Mouse (Mus musculus) kidney, embryonic 16.5 days (tissue): Measurements from ENCODE around the gene Boc. TPM values are rescaled to one million over a fixed set of nuclear protein-coding genes. Genes with fewer than 3 reads are reported as not detected.
"Not testable (repeated sequence)": the region's sequence is repeated elsewhere in the genome, so short reads cannot be mapped to it uniquely, and the experiment has no call there.

Experiments
- ATAC-seq: fragments of 200-750 bp; cut with Nextera tagmentation; 2 replicates; pipeline ENCODE4 v1.8.0; 2017; ENCODE audit warnings: moderate TSS enrichment; ENCODE audit not compliant: low FRiP score, low TSS enrichment
- H3K27ac ChIP-seq: fragments of 300-500 bp; sonication (generic); 2 replicates; pipeline ENCODE4 v1.5.1; 2014; ENCODE audit warnings: low read length
- H3K27me3 ChIP-seq: fragments of 300-500 bp; sonication (generic); 2 replicates; pipeline ENCODE4 v1.6.1; 2014; ENCODE audit warnings: low read length, control low read depth, mixed read lengths; ENCODE audit not compliant: insufficient read depth
- H3K36me3 ChIP-seq: fragments of 300-500 bp; sonication (generic); 2 replicates; pipeline ENCODE4 v1.6.1; 2014; ENCODE audit warnings: low read length, control low read depth, mixed read lengths; ENCODE audit not compliant: insufficient read depth
- H3K4me1 ChIP-seq: fragments of 300-500 bp; sonication (generic); 2 replicates; pipeline ENCODE4 v1.6.1; 2014; ENCODE audit warnings: low read length, control low read depth, mixed read lengths; ENCODE audit not compliant: insufficient read depth
- H3K4me2 ChIP-seq: fragments of 300-500 bp; sonication (generic); replicated peaks from 2 replicates; pipeline ENCODE4 v1.6.1; 2014; ENCODE audit warnings: low read depth, low read length
- H3K4me3 ChIP-seq: fragments of 300-500 bp; sonication (generic); 2 replicates; pipeline ENCODE4 v1.5.1; 2014; ENCODE audit warnings: mild to moderate bottlenecking, low read length
- H3K9ac ChIP-seq: fragments of 300-500 bp; sonication (generic); replicated peaks from 2 replicates; pipeline ENCODE4 v1.6.1; 2014; ENCODE audit warnings: low read length
- H3K9me3 ChIP-seq: fragments of 300-500 bp; sonication (generic); 2 replicates; pipeline ENCODE4 v1.6.1; 2016; ENCODE audit warnings: low read length, control low read depth
- WGBS: fragments of 180-500 bp; shearing (Covaris S2); extraction: QIAGEN DNeasy Blood & Tissue Kit; methylation state at CpG from one replicate; pipeline ENCODE4 v1.1.7; 2014; 5-methylcytosine and 5-hydroxymethylcytosine counted together
- microRNA-seq: library from miRNA; unstranded; fragments of <30 nt; microRNA quantifications from one replicate; pipeline ENCODE4, GENCODE M21; 2016
- polyA plus RNA-seq: library from polyadenylated mRNA; unstranded; fragments of >200 nt; fragmentation: Nextera tagmentation; extraction: Ambion mirVana; gene quantifications from 2 replicates; pipeline ENCODE4 v1.2.1, GENCODE M21; 2015

Gene Boc
- polyA plus RNA-seq, 1 experiment from 2014 or later: 23.2 TPM

DNA sequence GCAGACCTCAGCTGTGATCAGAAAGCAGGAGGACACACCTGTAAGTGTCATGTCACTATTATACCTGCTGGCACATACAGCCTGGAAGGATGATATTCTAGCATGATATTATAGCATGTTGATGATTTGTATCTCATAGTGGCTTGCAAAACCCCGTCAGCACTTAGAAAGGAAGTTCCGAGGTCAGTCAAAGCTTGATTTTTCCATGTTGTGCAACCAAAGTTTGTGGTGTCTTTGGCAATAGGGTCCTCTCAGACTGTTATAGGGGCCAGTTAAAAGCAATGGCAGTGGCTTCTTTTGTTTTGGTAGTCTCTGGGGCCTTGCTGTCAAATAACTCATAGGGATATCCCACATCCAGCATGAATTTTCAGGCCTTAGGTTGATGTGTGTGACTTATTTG lies 100.8 kb downstream of the Boc start:
- 86% methylated on average over 2 of the region's 2 CpGs for WGBS

DNA sequence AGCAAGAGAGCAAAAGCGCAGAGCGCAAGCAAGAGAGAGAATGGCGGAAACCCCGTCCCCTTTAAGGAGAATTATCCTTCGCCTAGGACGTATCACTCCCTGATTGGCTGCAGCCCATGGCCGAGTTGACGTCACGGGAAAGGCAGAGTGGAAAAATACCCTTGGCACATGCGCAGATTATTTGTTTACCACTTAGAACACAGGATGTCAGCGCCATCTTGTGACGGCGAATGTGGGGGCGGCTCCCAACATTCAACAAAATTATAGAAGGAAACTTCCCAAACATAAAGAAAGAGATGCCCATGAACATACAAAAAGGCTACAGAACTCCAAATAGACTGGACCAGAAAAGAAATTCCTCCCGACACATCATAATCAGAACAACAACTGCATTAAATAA lies 116.8 kb downstream of the Boc start:
- not testable (repeated sequence) for H3K4me1 ChIP-seq, H3K9ac ChIP-seq, ATAC-seq, H3K27ac ChIP-seq, H3K9me3 ChIP-seq, H3K4me2 ChIP-seq, H3K4me3 ChIP-seq, H3K36me3 ChIP-seq, H3K27me3 ChIP-seq
- WGBS: 95% methylated on average over 15 of the region's 15 CpGs

More for the DNA sequence above, 100.8 kb downstream of the Boc start:
- Histone ChIP-seq H3K4me3 (no peak overlapping the region), H3K4me2 (no peak overlapping the region), H3K9ac (no peak overlapping the region), H3K36me3 (no peaks in the 10 kb centered on the region), H3K27me3 (no peaks in the 10 kb centered on the region), H3K4me1 (no peaks in the 10 kb centered on the region), H3K27ac (no peak overlapping the region), H3K9me3 (no peaks in the 10 kb centered on the region)
- ATAC-seq: no peak

DNA sequence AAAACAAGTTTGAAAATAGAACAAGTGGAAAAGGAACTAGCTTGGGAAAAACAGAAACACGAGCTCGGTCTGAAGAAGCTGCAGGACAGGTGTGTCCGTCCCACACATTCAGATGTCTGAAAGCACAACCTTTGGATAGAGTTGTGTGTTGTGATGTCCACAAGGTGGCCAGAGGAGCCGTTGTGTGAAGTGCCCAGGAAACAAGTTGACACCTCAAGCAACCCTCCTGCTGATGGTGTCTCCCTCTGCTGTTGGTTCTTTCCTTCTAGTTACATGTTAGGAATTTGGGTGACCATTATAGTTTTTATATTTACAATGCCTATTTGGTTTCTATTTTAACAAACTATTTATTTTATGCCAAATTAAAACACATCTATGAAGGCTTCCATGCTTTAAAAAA lies 123.2 kb downstream of the Boc start:
- ATAC-seq: no peak
- no peak overlapping the region for H3K4me2 ChIP-seq
- H3K9me3 ChIP-seq: no peaks in the 10 kb centered on the region
- H3K9ac ChIP-seq: no peak overlapping the region
- no peak overlapping the region for H3K4me3 ChIP-seq
- H3K27ac ChIP-seq: no peak overlapping the region
- H3K4me1 ChIP-seq: no peaks in the 10 kb centered on the region
- WGBS: 71% methylated on average over 4 of the region's 4 CpGs
- no peaks in the 10 kb centered on the region for H3K36me3 ChIP-seq
- H3K27me3 ChIP-seq: no peaks in the 10 kb centered on the region

Small RNA genes lying within 50 kb of the gene (microRNA-seq; reads per million reads assigned to microRNA genes)
- 4.3 reads per million, percentile 19 among the genes with 10 or more reads in this experiment for gene Mir3081

Other genes with a start within 250 kb of the Boc start
- 0.75 and 0.76 TPM in 2 replicates for gene Sidt1, start 225.7 kb downstream of the Boc start, polyA plus RNA-seq
- 28.0 and 33.9 TPM in 2 replicates for gene Spice1, start 211.8 kb downstream of the Boc start, polyA plus RNA-seq
- 0.54 and 0.74 TPM in 2 replicates for gene Cfap44, start 164.1 kb downstream of the Boc start, polyA plus RNA-seq
- 8.6 and 9.5 TPM in 2 replicates for gene Nepro, start 165.4 kb upstream of the Boc start, polyA plus RNA-seq
- gene Gtpbp8, start 187.5 kb upstream of the Boc start, polyA plus RNA-seq: 28.9 and 29.1 TPM in 2 replicates
- 0.66 and 0.68 TPM in 2 replicates for gene Cd200r1, start 206.8 kb upstream of the Boc start, polyA plus RNA-seq